Mouse (Mus musculus): ENCODE data around the gene Slc5a6.
"Not testable (repeated sequence)": the region's sequence is repeated elsewhere in the genome, so short reads cannot be mapped to it uniquely, and the experiment has no call there.

Slc5a6 gene

DNA sequence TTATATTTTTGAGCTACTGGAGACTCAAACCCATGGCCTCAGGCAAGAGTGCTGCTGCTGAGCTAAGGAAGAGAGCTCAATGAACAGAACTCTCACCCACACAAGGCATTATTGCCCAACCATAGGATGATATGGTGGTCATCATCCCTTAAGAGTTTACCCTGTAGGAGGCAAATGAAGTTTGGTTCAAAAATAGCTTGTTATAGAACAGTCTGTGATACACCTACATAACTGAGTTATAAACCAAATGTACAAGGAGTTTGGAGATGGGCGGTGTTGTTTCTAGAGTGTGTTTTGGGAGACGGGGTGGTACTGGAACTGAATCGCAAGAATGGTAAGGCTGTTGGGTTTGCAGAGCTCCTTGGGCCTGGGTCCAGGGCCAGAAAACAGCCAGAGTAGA lies 21.1 kb upstream of the Slc5a6 start:
- no peak for DNase-seq (ENCODE audit: inconsistent ontology term)

GRCm38 (mm10) chr5:31055216-31056140 lies 6.8 kb upstream of the Slc5a6 start:
- DNase-seq (ENCODE audit: inconsistent ontology term), result no peak

GRCm38 (mm10) chr5:31054261-31055215 lies 5.8 kb upstream of the Slc5a6 start, which contains the start of gene Cad:
Gene Cad, plus strand, starts transcription at chr5:31054780.
- peak; percentile 95 for DNase-seq (ENCODE audit: inconsistent ontology term)

- not testable (repeated sequence) for DNase-seq (ENCODE audit: inconsistent ontology term)
These were observed 5.0 kb upstream of the Slc5a6 start for GRCm38 (mm10) chr5:31053728-31054127.

- DNase-seq (ENCODE audit: inconsistent ontology term), result no peak
These were observed 1.7 kb upstream of the Slc5a6 start for GRCm38 (mm10) chr5:31050427-31050826.

DNA sequence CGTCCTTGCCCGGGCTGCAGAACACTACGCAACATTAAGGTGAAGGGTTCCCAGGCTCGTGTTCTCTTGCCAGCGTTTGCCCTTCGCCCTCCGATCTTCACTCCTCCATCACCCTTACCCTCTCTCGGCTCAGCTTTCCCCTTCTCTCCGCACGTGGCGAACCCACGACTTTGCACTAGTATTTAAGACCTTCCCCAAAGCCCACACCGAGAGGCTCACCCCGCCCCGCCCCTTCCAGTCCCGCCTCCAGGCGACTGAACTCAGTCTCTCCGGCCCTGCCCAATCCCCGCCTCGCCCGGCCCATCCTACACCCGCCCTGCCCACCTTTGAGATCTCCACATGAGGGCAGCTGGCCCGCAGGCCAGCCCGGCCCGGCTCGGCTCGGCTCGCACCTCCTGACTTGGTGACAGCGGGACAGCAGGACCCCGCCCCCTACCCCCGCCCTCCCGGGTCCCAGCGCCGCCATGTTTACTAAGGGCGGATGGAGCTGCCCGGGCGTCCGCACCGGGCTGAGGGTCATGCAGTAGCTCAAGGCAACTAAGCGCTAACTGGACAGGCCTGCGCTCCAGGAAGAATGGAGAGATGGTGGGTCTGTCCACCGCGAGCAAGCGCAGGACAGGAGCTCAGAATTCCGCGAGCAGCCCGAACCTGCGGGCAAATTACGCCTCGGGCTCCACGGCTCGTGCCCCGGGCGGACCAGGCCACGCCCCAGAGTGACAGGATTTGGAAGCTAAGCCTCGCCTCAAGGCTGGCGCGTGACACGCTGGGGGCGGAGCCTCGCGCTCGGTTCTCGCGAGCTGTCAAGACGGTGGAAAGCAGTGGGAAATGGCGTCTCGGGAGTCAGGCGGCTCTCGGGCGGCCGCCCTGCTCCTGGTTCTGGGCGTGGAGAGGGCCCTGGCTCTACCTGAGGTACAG lies 619 bp downstream of the Slc5a6 start, which contains the start of gene Atraid:
Gene Atraid (plus strand): TSS at position 465 of the 915 bp plus-strand sequence.
- peak; percentile 99 for DNase-seq (ENCODE audit: inconsistent ontology term)

GRCm38 (mm10) chr5:31047074-31047473 lies 1.6 kb downstream of the Slc5a6 start:
- DNase-seq (ENCODE audit: inconsistent ontology term), result no peak

- no peak for DNase-seq (ENCODE audit: inconsistent ontology term)
These were observed 2.3 kb downstream of the Slc5a6 start for GRCm38 (mm10) chr5:31046416-31046815.

DNA sequence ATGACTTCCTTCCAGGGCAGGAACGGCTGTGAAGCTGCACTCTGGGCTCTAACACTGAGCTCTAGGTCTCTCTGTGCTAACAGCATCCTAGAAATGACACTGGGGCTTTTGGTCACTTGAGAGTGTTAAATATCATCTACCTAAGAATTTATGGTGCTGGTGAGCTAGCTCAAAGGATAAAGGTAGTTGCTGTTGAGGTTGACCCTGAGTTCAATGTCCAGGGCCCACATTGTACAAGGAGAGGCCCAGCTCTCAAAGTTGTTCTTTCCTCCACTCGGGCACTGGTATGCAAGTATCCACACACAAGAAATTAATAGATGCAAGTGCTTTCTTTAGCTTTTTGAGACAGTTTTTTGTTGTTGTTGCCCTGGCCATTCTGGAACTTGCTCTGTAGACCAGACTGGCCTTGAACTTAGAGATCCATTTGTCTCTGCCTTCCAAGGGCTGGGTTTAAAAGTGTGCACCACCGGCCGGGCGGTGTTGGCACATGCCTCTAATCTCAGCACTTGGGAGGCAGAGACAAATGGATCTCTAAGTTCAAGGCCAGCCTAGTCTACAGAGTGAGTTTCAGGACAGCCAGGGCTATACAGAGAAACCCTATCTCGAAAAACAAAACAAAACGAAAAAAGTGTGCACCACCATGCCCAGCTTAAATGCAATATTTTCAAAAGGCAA lies 10.4 kb downstream of the Slc5a6 start:
- no peak for DNase-seq (ENCODE audit: inconsistent ontology term)

GRCm38 (mm10) chr5:31036556-31036955 lies 12.2 kb downstream of the Slc5a6 start:
- not testable (repeated sequence) for DNase-seq (ENCODE audit: inconsistent ontology term)

GRCm38 (mm10) chr5:31034669-31035068 lies 14.1 kb downstream of the Slc5a6 start:
- no peak for DNase-seq (ENCODE audit: inconsistent ontology term)

DNA sequence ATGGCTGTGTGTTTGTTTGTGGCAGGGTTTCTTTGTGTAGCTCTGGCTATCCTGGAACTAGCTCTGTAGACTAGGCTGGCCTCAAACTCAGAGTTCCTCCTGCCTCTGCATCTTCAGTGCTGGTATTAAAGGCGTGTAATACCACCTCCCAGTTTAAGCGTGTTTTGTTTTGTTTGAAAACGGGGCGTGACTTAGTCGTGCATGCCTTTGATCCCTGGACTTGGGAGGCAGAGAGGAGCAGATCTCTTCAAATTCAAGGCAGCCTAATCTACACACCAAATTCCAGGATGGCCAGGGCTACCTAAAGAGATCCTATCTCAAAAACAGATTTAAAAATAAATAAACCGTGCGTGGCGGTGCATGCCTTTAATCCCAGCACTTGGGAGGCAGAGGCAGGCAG lies 17.2 kb downstream of the Slc5a6 start:
- DNase-seq (ENCODE audit: inconsistent ontology term), result no peak

DNA sequence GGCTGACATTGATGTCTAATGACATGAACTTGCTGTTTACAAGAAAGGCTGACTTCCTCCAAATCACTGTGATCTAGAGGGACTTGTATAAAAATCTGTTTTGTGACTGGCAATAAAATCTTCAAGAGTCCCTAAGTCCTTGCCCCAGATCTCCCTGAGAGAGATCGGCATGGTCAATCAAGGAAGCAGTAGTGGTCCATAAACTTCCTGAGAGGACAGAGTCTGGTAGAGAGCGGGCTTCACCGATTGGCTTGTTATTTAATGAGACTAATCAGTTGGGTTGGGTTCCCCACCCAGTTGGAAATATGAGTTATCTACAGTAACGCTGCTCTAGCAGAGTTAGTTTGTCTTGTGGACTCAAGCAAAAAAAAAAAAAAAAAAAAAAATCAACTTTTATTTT lies 17.8 kb downstream of the Slc5a6 start:
- DNase-seq (ENCODE audit: inconsistent ontology term), result no peak

- no peak for DNase-seq (ENCODE audit: inconsistent ontology term)
These were observed 24.1 kb downstream of the Slc5a6 start for GRCm38 (mm10) chr5:31024641-31025040.

- no peak for DNase-seq (ENCODE audit: inconsistent ontology term)
These were observed 25.5 kb downstream of the Slc5a6 start for GRCm38 (mm10) chr5:31023254-31023653.

DNA sequence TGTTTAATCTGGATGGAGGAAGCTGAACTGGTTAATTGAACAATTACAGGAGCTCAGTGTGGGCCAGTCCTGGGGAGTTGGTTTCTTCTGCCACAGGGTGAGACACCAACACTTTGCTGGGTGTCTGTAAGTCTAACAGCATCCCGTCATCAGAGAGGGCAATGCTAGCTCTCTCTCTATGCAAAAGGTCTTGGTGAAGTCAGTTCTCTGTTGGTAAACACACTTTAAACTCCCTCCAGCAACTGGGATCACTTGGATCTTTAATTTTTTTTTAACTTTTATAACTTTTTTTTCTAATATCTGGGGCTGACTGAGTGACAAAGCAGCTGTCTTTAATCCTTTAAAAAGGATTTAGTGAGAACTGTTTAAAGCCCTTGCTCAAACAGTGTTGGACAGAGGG lies 26.0 kb downstream of the Slc5a6 start:
- DNase-seq (ENCODE audit: inconsistent ontology term), result no peak

GRCm38 (mm10) chr5:31021790-31022189 lies 26.9 kb downstream of the Slc5a6 start:
- DNase-seq (ENCODE audit: inconsistent ontology term), result not testable (repeated sequence)

GRCm38 (mm10) chr5:31015913-31016312 lies 32.8 kb downstream of the Slc5a6 start:
- DNase-seq (ENCODE audit: inconsistent ontology term), result no peak

GRCm38 (mm10) chr5:31012737-31013136 lies 36.0 kb downstream of the Slc5a6 start:
- DNase-seq (ENCODE audit: inconsistent ontology term), result no peak

- DNase-seq (ENCODE audit: inconsistent ontology term), result peak; percentile 78
These were observed 44.5 kb downstream of the Slc5a6 start for GRCm38 (mm10) chr5:31004184-31004583.

All from Muller cell, postnatal 12 days (primary cell).